Mouse (Mus musculus) stomach, postnatal 0 days (tissue): Measurements from ENCODE around the gene Krt15.

Source experiments
- CTCF ChIP-seq: IDR thresholded peaks from 2 replicates; pipeline ENCODE4 v1.5.1; 2016; ENCODE audit warnings: antibody characterized with exemption, low read depth, mild to moderate bottlenecking, moderate library complexity
- EP300 ChIP-seq: optimal IDR thresholded peaks from 2 replicates; pipeline ENCODE3; 2016; ENCODE audit warnings: antibody characterized with exemption

DNA sequence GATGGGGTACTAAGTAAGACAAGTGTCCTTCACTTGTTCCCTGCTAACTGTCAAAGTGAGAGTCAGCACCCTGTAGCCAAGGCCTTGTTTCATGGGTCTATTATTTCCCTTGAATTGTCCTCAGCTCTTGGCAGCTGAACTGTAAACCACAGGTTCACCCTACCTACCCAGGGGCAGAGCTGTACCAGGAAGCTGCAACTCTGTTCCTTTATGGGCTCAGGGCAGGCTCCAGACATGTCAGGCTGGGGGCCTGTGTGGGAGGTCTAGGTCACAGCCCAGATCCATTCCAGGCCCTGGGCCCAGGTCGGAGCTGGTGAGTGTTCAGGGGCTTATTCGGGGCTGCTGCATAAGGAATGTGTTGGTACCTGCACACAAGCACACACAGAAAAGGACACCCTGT, 3.7 kb upstream of the Krt15 start:
- no peak for TF ChIP-seq CTCF
- TF ChIP-seq EP300, result no peak
